Mouse (Mus musculus) adrenal gland, postnatal 25 days (tissue): ENCODE results near the gene Col8a2. TPM values are rescaled to one million over a fixed set of nuclear protein-coding genes. Genes with fewer than 3 reads are reported as not detected.

Source experiments
- DNase-seq: peaks from one replicate; pipeline ENCODE4 v3.0.0; 2021; ENCODE audit warnings: mixed read lengths
- total RNA-seq: library from RNA; stranded (reverse); gene quantifications from 2 replicates; pipeline ENCODE4 v1.2.3, GENCODE M21; 2021

Col8a2 gene
- total RNA-seq, 1 experiment from 2014 or later = 1.7 TPM

DNA sequence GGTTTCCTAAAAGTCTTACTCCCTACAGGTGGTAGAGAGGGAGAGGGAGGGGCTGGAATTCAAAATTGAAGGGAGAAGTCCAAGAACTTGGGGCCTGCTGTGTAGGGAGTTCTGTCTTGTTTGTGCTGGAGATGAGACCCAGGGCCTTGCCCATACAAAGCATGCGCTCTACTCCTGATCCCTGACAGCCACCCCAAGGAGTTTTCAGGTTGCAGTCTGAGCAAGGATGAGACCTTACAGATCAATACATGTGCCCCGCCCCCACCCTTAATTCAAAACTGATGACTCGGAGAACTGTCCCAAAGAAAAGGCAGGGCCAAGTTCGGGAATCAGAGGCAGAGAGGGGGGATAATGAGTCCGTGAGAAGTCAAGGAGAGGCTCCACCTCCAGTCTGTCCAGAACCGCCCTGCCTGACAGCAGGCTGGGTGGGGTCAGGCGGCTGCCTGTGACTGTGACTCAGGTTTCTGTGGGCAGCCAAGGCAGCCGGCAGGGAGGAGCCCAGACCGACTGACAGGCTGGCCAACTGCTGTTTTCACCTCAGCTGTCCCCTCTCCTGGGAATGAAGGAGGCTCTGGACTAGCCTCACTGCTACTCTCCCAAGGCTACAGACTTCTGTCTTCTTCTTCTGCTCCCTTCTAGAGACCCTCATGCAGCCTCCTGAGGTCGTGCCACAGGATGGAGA, 25.9 kb upstream of the Col8a2 start:
- peak; percentile 79 for DNase-seq

DNA sequence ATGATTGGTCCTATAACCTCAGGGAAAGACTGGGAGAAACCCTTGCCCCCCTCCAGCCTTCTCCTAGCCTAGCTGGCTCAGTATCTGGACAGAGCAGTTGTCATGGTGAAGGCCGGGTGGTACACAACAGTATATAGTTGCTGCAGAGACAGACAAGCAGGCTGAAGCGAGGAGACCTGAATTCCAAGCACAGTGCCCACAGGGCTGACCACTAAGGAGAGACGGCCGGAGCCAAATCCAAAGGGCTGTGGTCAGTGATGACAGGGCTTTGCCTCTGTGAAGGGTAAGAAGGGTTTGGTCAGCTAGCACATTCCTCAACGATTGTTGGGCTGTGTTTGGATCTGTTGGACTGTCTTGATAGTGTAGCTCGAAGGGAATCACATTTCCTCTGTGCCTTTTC, 25.3 kb upstream of the Col8a2 start:
- no peak for DNase-seq

DNA sequence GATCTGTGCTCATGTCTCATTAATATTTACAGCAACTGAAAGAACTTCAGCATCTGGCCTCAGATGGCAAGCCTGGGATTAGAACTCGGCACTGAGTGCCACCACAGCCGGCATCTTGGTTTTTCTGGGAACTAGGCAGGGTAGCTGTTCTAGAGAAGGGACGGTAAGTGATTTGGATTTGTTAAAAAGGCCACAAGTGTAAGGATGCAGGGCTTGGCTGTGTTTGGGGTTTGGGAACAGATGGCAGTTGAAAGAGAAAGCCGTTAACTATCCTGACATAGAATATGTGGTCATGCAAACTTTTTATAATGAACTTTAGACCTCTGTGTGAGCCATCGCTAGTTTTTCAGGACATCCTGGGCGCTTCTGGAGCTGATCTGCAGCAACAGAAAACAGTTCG, 24.9 kb upstream of the Col8a2 start:
- no peak for DNase-seq

DNA sequence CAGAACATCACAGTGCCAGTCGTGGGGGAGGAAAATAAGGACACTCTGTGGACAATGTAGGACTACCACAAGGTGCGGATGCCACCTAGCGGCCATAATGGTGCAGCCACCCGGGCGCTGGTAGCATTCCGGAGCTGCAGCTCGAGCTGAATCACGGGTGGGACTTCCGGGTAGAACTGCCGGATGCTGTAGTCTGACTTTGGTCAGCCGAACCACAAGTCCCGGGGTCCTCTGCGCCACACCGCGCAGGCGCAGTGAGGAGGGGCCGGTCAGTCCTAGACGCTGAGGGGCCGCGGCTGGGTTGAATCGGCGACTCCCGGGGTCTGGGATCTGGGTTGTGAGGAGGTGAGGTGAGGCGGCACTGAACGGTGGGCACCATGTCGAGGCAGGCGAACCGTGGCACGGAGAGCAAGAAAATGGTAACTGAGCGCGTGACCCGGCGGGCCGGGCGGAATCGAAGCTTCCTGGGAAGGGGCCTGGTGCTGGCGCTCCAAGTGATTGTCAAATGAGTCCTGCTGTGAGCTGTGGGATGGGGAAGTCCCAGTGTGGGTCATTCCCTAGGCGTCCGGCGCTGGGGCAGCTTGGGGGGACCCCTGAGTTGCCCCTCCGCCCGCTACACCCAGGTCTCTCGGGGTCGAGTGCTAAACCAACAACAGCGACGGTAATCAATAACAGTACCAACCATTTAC, 24.3 kb upstream of the Col8a2 start, which contains the start of gene Trappc3:
Trappc3 (plus strand) TSS at position 207 of the 689 bp plus-strand sequence.
- DNase-seq = peak; percentile 99

DNA sequence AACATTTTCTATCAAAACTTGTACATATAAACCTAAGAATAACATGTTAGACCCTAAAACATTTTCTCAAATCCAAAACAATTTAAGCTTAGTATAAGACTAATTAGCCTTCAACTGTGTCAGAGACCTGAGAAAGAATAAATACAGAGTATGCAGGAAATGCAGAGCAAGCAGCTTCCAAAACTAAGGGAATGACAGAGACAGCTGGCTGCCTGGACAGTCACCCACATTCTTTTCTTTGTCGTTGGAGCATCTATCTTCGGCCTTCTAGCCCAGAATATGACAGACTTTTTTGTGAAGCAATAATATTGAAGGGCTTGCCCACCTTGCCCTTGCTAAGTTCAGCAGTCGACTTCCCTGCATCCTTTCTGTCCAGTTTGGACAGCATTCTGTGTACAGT, 17.3 kb upstream of the Col8a2 start:
- DNase-seq = no peak

DNA sequence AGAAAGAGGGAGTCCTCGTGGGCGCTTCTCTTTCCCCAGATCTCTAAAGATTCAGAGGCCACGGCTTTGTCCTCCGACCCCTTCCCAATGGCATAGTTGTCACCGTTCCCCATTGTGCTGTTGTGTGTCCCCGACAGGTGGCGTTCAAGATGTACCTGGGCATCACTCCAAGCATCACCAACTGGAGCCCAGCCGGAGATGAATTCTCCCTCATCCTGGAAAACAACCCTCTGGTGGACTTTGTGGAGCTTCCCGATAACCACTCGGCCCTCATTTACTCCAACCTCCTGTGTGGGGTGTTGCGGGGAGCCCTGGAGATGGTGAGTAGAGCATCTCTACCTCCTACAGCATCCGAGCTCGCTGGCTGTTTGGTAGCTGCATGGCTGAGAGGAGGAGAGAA, 12.8 kb upstream of the Col8a2 start:
- no peak for DNase-seq

DNA sequence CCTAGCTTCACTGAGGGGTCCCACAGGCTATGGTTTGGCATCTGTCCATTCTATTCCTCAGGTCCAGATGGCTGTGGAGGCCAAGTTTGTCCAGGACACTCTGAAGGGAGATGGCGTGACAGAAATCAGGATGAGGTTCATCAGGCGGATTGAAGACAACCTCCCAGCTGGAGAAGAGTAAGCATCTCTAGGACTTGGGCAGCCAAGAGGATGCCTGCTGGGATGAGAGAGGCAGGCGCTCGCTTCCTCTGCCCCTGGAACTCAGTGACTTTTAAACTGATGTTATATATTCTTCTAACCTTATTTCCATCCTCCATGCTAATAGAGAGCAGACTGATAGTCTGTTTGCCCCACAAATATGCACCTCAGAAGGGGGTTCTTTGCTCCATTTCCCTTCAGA, 11.5 kb upstream of the Col8a2 start:
- no peak for DNase-seq

DNA sequence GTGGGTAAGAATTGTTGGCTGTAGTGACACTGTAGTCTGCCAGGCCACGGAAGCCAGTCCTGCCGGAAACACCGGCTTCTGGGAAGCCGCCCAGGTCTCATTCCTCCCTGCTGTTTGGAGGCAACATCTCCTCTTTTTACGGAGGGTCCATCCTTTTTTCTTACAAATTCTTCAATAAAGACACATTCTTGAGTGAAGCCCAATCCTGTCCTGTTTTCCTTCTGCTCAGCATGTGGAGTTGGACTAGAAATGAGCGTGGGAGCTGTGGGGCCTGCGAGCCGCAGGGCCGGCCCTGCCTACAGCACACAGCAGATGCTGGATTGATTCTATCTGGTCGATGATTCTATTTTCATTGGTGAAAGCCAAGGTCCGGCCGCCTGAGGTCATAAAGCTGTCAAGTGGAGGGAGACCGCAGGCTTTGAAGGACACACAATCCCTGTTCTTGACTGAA, 10.9 kb upstream of the Col8a2 start:
- DNase-seq = peak; percentile 47

DNA sequence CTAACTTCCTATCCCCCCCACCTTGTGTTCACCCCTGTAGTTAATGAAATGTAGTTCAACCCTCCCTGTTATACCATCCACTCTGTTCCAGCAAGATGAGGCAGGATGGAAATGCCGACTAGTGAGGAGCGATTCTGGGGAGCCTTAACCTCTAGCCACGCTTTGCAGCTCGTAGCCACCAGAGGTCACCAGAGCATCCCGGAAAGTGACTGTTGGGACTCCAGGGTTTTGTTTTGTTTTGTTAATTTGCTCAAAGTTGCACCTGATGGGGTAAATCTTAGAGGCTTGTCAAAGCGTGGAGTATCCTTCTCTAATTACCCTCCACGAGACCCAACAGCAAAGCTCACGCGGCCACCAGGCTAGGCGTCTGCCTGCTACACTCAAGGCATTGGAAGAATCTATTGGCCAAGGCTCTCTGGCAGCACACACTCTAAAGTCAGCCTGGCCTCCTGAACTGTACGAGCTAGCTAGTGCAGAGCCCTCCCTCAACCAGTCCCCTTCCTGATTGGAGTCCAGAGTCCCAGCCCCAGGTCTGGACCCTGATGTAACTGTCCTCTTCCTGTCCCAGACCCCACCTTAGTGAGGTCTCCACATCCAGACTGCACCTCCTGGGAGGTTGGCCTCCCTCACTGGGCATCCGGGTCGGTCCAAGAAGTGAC, 8.6 kb upstream of the Col8a2 start:
- peak; percentile 48 for DNase-seq

DNA sequence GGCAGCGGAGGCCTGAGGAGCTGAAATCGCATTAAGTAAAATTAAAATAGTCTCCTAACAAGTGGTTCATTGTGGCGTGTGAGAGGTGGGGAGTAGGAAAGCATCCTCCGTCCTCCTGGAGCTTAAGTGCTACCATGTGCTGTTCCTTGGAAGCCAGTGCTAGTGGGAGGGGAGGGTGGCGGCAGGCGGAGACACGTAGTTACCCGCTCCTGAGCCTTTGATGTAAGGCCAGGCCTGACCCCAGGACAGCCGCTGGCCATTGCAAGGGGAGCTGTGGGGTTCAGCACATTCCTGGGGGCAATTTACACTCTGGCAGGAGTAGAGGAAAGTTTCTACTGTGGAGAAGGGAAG, 8.1 kb upstream of the Col8a2 start:
- DNase-seq = no peak

DNA sequence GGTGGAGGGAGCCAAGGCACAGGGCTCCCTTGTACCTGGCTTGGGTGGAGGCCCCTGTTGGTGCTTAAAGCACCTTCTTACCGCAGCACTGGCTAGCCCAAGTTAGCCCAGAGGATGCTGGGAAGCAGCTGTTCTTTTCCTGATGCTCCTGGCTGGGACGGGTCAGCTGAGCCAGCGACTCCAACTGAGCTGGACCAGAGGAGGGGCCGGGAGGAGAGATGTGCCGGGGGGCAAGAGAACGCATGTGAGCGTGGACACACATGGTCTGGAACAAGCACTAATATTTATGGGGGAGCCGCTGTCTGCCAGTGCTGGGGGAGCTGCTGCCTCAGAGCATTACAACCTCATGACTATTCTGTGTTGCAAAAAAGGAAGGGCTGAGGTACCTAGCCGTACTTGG, 7.6 kb upstream of the Col8a2 start:
- no peak for DNase-seq

DNA sequence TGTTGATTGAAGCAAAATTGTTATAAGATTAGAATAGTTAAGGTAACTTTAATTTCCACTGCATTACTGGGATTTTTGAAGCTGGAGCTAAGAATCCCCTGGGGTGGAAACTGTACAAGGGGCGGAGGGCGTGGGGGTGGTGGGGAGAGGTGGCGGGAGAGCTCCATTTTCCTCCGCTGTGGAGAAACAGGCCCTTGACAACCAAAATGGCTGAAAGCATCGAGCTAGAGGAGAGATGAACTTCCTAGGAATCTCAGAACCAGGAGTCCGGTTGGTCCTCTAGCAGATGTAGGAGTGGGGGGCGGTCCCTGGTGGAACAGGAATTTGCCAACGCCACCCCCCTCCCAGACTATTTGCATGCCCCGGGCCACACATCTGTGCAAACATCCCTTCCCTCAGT, 4.9 kb upstream of the Col8a2 start:
- no peak for DNase-seq

DNA sequence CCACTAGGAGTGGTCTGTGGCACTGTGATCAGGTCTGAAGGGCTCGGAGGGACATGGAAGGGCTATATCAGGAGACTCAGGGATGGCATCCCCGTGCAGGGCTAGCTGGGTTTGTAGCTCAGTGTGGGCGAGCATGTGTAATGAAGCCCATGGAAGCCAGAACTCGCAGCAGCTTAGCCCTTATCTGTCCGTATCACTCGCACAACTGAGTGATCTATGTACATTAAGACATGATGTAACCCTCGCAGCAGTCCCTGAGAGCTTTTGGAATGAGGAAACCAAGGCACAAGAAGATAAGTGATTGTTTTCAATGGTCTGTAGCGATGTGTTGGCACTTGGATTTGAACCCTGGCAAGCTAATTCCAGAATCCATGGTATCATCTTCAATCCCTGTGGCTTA, 3.0 kb upstream of the Col8a2 start:
- DNase-seq = no peak

DNA sequence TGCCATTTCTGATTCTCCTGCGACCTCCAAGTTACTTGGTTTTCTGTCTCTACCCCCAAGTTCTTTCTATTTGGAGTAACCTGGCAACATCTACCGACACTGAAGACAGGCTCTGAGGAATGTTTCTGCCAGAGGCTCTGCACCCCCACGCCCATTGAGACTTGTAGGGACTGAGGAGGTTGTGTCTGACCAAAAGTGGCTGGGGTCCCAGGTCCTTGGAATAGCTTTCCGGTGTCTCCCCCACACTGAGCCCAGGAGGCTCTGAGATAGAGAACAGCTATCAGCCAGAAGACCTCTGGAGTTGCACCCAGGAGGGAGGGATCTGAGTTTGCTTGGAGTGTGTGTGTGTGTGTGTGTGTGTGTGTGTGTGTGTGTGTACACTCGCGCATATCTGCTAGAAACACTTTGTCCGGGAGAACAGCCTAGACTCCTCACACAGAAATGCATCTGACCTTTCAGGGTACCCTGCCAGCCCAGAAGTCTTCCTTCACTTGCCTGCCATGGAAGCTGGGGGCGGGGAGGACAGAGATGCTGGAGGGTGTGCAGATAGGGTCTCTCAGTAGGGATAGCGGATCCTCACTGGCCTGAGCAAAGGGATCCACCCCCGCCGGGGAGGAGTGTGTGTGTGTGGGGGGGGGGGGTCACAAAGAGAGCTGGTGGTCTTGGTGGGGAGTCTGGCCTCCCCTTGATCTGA, 856 bp downstream of the Col8a2 start:
- DNase-seq = no peak

DNA sequence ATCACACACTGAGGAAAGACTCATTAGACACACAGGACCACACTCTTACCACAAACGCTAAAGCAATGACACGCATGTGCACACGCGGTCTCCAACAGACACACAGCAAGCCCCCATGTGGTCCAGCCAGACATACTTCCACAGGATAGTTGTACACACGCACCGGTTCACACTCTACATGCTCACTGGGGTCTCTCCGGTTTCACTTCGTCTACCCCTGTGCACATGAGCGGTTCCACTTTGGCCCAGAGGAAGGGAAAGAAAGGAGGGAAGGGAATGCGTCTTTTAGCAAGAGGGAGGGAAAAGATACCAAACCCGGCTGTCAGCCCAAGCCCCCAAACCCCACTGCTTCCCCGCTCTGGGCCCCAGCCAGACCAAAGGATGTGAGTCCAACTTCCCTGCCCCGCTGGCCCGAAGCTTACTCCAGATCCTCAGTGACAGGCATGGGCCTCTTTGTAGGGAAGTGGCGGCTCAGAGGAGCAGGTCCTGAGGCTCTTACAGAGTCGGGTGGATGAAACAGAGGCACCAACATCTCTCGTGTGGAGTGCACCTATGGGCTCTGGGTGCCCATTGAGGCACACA, 1.6 kb downstream of the Col8a2 start:
- DNase-seq = no peak

DNA sequence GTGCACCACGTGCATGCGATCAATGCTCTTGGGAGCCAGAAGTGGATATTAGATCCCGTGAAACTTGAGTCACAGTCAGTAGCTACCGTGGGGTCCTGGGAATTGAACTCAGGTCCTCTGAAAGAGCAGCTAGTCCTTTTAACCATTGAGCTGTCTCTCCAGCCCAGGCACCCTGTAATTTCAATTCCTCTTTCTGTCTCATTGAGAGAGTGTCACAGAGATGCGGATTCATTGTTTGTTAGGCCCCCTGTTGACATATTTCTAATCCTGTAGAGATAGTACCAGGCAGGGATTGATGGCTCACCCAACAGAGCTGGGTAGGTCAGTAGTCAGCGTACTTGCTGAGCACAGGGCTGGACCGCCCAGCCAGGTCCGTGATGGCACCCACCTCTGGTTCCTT, 3.7 kb downstream of the Col8a2 start:
- no peak for DNase-seq

DNA sequence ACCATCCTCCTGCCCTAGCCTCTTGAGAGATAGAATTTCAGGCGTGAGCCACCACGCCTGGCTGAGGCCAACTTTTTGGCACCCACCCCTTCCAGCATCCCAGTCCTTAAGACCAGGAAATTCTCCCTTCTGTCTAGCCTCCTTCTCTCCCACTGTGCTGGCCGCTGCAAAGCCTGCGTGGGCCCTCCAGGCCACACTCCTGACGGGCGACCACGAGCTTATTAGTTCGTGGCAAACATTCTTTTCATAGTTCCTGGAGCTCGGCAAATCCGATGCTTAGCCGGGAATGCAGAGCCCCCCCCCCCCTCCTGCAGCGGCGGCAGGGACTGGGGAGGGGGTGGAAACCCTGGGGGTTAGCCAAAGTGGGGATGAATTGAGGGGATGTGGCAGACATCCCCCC, 4.6 kb downstream of the Col8a2 start:
- no peak for DNase-seq

DNA sequence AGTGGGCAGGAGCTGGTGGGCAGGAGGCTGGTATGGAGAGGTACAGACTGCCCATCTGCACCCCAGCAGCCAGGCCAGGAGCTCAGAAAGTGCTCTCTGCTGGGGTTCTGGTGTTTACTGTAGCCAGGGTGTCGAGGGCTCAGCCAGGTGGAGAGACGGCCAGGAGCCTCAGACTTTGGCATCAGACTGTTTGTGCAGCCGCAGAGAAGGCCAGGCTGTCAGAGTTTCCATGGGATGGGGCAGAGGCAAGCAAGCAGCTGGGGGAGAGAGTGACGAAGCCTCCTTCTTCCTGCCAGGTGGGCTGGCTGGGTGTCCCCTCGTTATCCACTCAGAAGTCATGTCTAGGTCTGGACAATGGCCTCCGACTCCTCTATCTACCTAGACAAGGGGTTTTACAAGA, 8.6 kb downstream of the Col8a2 start:
- no peak for DNase-seq

DNA sequence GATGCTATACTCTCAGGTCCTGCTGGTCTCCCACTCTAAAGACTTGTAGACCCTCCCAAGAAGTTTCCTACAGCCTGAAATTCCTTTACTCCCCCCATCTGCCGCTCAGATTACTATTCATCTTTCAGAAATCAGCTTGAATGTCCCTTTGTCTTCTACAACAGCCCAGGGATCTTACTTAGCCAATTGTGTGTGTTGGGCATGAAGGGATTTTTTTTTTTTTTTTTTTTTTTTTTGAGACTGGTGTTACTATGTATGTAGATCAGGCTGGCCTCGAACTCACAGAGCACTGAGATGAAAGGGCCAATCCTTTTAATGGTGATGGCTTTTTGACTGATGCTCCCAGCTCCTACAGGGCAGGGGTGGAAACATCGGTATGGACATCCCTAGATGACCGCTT, 9.3 kb downstream of the Col8a2 start:
- no peak for DNase-seq

DNA sequence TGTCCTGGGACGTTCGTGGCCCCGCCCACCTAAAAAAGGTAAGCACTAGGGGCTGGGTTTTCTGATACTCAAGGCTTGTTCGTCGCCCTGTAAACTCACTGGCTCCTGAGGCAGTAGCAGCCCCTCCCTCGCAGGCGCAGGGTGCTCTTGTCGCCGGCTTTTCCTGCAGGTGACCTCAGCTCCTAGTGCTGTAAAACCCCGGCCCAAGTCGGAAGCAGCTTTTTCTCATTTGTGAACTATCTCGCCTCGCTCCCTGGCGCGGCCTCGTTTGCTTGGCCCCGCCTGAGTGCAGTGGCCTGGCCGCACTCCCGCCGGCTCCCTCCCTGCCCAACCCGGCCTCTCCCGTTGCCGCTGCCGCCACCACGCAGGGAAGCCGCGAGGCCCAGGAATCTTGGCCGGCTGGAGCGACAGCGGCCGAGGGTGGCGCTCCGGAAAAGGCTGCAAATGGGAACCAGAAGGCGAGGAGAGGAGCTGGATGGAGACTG, 10.1 kb downstream of the Col8a2 start:
- peak; percentile 77 for DNase-seq

DNA sequence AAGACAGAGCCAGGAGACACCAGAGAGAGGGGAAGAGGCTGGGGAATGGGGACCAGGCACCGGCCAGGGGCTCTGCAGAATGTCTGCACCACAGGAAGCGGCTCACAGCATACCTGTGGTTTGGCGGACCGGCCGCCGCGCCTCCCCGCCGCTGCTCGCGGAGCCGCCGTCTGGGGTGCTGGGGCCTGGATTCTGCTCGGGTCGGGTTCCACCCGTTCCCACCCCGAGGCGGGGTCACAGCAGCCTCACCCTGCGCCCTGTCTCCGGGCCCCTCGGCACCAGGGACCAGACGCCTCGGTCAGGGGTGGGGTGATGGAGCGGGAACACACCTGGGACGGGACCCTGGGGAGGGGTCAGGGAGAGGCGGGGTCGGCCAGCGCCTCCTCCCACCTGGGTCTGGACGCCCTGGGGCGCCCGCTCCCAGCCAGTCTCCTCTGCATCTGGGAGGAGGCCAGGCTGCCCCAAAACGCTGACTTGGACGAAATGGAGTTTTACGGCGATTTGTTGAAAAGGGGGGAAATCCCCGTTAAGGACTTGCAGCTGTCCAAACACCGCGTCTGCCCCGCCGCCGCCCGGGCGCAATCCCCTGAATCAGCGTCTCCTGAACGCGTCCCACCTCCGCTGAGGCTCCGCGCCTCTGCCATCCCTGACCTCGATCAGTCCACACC, 14.5 kb downstream of the Col8a2 start:
- no peak for DNase-seq
